Mouse (Mus musculus) hematopoietic multipotent progenitor cell, adult 10-12 weeks (in vitro differentiated cells): ENCODE data around the gene Oscp1. TPM values are rescaled to one million over a fixed set of nuclear protein-coding genes. Genes with fewer than 3 reads are reported as not detected.

Experiments used
- polyA plus RNA-seq: library from polyadenylated mRNA; stranded (reverse); fragments of >175 nt; gene quantifications from 2 replicates; pipeline ENCODE4 v1.2.3, GENCODE M21; 2012; ENCODE audit warnings: low replicate concordance

Oscp1 gene
- polyA plus RNA-seq: 0.03 and 0.62 TPM in 2 replicates

GRCm38 (mm10) chr4:126058134-126058996, at the start of gene Oscp1:
TSS of gene Oscp1 (plus strand) at chr4:126058565.

GRCm38 (mm10) chr4:126024303-126024900, 34.0 kb upstream of the Oscp1 start, which contains the start of gene Csf3r:
TSS of gene Csf3r (plus strand) at chr4:126024550.

GRCm38 (mm10) chr4:126046851-126047585, 11.3 kb upstream of the Oscp1 start, which contains the start of gene Mrps15:
TSS of gene Mrps15 (plus strand) at chr4:126046925.

GRCm38 (mm10) chr4:126096464-126097111, 38.2 kb downstream of the Oscp1 start, which contains the start of gene Lsm10:
TSS of gene Lsm10 (plus strand) at chr4:126096623.

GRCm38 (mm10) chr4:126103590-126104068, 45.3 kb downstream of the Oscp1 start, which contains the start of gene Stk40:
TSS of gene Stk40 (plus strand) at chr4:126103957.

Other genes with a start within 250 kb of the Oscp1 start
- gene Csf3r, start 34.0 kb upstream of the Oscp1 start, polyA plus RNA-seq: 151 and 351 TPM in 2 replicates
- gene Mrps15, start 11.6 kb upstream of the Oscp1 start, polyA plus RNA-seq: 89.6 and 141 TPM in 2 replicates
- 8.6 and 12.8 TPM in 2 replicates for gene Lsm10, start 38.1 kb downstream of the Oscp1 start, polyA plus RNA-seq
- gene Stk40, start 45.4 kb downstream of the Oscp1 start, polyA plus RNA-seq: 72.3 and 85.9 TPM in 2 replicates
- gene Eva1b, start 89.2 kb downstream of the Oscp1 start, polyA plus RNA-seq: 25.6 and 64.1 TPM in 2 replicates
- 0.44 and 0.50 TPM in 2 replicates for gene Sh3d21, start 104.9 kb downstream of the Oscp1 start, polyA plus RNA-seq
- 107 and 126 TPM in 2 replicates for gene Thrap3, start 144.2 kb downstream of the Oscp1 start, polyA plus RNA-seq
- gene Map7d1, start 197.8 kb downstream of the Oscp1 start, polyA plus RNA-seq: 157 and 554 TPM in 2 replicates
- 27.3 and 28.0 TPM in 2 replicates for gene Trappc3, start 203.8 kb downstream of the Oscp1 start, polyA plus RNA-seq
- 0.58 and 1.0 TPM in 2 replicates for gene Col8a2, start 228.2 kb downstream of the Oscp1 start, polyA plus RNA-seq